Mouse (Mus musculus) gastrocnemius, postnatal 25 days (tissue): ENCODE data around the gene H2al1c. TPM values are rescaled to one million over a fixed set of nuclear protein-coding genes. Genes with fewer than 3 reads are reported as not detected.
"Not testable (repeated sequence)": the region's sequence is repeated elsewhere in the genome, so short reads cannot be mapped to it uniquely, and the experiment has no call there.

Experiments used
- DNase-seq: peaks from one replicate; pipeline ENCODE4 v3.0.0; 2022
- long read RNA-seq, 2 experiments: library from polyadenylated mRNA; stranded (forward); transcript quantifications; one replicate each; pipeline ENCODE4 v2.0.0; 2021
- total RNA-seq, 2 experiments: library from RNA; stranded (reverse); gene quantifications; 1 replicate in 1 of 2; 2 replicates in 1 of 2; pipeline ENCODE4 v1.2.3; 2021

The H2al1c gene
- total RNA-seq: not detected
- long read RNA-seq, experiment 1: 0 reads
- long read RNA-seq, experiment 2: 0 reads

DNA sequence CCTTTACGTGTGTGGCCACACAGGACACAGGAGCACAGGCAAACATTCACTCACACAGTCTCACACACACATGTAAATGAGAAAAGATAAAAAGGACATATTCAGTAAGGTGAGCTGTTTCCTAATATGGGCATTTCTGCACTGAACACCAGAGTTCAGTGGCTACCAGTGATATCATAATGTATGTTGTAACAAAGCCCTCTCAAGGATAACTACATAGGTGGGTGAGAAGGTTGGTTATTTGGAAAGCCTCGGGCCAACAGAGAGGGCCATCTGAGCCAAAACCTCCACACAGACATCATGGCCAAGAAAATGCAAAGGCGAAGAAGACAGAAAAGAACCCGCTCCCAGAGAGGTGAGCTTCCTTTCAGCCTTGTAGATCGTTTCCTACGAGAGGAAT lies at the start of gene H2al1c:
Gene H2al1c (plus strand): TSS at position 301 of the 400 bp plus-strand sequence.
- DNase-seq: not testable (repeated sequence)

GRCm38 (mm10) chrX:11264918-11265317 lies 40.5 kb upstream of the H2al1c start:
- no peak for DNase-seq

DNA sequence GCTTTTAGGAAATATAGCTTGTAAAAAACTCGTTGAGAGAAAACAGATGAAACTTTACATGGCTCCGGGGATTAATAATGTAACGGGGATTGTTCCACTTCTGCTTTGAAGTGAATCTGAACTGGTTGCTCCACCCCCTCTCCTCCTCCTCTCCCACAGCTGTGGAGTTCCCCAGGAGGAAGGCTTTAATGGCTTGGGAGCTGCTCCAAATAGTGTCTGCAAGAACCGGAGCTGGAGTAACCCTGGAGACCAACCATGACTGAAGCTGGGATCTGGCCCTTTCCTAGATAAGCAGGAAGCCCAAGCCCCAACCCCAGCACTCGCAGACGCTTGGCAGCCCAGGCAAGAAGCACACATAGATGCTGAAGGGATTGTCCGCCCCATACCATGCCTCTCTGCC lies 37.7 kb upstream of the H2al1c start:
- peak; percentile 25 for DNase-seq

GRCm38 (mm10) chrX:11269074-11269473 lies 36.4 kb upstream of the H2al1c start:
- DNase-seq: no peak

DNA sequence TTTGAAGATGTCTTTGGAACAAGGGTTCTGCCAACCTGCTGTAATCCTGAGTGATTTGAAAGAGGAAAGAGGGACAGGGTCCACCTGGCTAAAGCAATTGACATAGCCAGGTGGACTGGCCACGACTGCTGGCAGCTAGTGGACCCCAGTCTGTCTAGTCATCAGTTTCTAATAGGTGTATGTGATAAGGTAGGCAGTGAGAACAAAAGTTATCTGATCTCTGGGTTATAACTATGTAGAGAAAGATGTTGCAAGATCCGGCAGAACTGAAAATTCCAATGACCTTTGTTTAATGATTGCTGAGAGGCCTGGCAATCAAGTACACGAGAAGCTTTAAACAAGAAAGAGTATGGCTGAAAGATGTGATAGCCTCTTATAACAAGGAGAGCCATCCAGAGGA lies 32.3 kb upstream of the H2al1c start:
- DNase-seq: no peak

DNA sequence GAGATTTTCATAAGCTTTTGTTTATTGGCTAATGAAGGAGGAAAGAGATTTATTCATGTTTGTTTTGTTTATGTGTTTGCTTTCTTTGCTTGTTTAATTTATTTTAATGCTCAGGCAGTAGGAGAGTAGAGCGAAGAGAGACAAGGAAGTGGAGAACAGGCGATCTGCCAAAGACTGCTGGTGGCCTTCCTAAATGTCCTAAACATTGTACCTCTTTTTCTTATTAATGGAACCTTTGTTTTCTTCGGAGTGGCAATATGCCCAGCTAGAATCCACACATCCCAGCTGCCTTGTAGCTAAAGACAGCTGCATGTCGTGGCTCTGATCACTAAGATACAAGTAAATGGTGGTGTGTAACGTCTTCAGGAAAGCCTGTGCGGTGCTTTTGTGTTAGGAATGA lies 28.4 kb upstream of the H2al1c start:
- DNase-seq: no peak

DNA sequence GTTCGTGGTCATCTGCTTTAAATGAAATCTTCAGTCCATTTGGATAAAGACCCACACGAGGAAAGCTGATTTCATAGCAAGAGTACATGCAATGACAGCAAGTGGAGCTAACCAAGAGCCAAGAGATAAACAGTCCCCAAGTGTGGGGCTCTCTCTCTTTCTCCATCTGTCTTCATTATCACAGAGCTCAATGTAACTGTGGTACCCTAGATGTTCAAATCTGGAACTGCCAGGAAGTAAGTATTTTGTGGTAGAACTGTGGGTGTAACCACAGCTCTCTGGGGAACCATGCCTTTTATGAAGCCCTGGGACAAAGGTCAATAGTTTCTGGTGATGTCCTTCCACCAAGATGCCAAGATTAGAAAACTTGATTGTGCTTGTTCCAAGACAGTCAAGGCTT lies 24.7 kb upstream of the H2al1c start:
- DNase-seq: no peak

- no peak for DNase-seq
Observed at GRCm38 (mm10) chrX:11288306-11288882, 17.1 kb upstream of the H2al1c start.

DNA sequence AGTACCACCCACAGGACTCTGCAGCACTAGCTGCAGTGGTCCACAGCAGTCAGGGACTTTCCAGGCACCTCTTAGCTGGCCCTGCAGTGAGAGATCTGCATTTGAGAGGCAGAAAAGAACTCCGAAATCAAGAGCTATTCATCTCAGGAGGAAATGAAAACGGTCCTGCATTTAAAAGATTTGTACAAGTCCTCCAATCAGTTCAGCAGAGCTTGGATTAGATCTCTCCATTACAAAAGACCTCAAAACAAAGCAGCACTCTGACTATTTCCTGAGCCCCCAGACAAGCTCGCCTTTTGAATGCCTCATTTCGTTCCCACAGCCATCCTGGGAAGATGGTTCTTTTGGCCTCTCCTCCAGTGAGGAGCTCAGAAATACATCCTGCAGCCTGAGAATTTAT lies 16.2 kb upstream of the H2al1c start:
- no peak for DNase-seq

GRCm38 (mm10) chrX:11298957-11299356 lies 6.5 kb upstream of the H2al1c start, which contains the start of gene H2al1a:
Gene H2al1a, plus strand, starts transcription at chrX:11299257.
- DNase-seq: not testable (repeated sequence)

DNA sequence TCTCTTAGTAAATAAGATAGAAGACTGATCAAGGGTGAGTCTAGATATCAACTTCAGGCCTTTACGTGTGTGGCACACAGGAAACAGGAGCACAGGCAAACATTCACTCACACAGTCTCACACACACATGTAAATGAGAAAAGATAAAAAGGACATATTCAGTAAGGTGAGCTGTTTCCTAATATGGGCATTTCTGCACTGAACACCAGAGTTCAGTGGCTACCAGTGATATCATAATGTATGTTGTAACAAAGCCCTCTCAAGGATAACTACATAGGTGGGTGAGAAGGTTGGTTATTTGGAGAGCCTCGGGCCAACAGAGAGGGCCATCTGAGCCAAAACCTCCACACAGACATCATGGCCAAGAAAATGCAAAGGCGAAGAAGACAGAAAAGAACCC lies 3.3 kb upstream of the H2al1c start, which contains the start of gene H2al1b:
Gene H2al1b (plus strand): TSS at position 301 of the 400 bp plus-strand sequence.
- not testable (repeated sequence) for DNase-seq

- not testable (repeated sequence) for DNase-seq
Observed at GRCm38 (mm10) chrX:11308524-11308923, 3.1 kb downstream of the H2al1c start, which contains the start of gene H2al1d. Gene H2al1d, plus strand, starts transcription at chrX:11308824.

DNA sequence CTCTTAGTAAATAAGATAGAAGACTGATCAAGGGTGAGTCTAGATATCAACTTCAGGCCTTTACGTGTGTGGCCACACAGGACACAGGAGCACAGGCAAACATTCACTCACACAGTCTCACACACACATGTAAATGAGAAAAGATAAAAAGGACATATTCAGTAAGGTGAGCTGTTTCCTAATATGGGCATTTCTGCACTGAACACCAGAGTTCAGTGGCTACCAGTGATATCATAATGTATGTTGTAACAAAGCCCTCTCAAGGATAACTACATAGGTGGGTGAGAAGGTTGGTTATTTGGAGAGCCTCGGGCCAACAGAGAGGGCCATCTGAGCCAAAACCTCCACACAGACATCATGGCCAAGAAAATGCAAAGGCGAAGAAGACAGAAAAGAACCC lies 6.2 kb downstream of the H2al1c start, which contains the start of gene H2al1e:
Gene H2al1e (plus strand): TSS at position 301 of the 400 bp plus-strand sequence.
- not testable (repeated sequence) for DNase-seq

DNA sequence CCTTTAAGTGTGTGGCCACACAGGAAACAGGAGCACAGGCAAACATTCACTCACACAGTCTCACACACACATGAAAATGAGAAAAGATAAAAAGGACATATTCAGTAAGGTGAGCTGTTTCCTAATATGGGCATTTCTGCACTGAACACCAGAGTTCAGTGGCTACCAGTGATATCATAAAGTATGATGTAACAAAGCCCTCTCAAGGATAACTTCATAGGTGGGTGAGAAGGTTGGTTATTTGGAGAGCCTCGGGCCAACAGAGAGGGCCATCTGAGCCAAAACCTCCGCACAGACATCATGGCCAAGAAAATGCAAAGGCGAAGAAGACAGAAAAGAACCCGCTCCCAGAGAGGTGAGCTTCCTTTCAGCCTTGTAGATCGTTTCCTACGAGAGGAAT lies 9.4 kb downstream of the H2al1c start, which contains the start of gene H2al1f:
Gene H2al1f (plus strand): TSS at position 301 of the 400 bp plus-strand sequence.
- DNase-seq: not testable (repeated sequence)

- DNase-seq: not testable (repeated sequence)
Observed at GRCm38 (mm10) chrX:11317956-11318355, 12.5 kb downstream of the H2al1c start, which contains the start of gene H2al1g. Gene H2al1g, plus strand, starts transcription at chrX:11318256.

DNA sequence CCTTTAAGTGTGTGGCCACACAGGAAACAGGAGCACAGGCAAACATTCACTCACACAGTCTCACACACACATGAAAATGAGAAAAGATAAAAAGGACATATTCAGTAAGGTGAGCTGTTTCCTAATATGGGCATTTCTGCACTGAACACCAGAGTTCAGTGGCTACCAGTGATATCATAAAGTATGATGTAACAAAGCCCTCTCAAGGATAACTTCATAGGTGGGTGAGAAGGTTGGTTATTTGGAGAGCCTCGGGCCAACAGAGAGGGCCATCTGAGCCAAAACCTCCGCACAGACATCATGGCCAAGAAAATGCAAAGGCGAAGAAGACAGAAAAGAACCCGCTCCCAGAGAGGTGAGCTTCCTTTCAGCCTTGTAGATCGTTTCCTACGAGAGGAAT lies 15.7 kb downstream of the H2al1c start, which contains the start of gene H2al1h:
Gene H2al1h (plus strand): TSS at position 301 of the 400 bp plus-strand sequence.
- not testable (repeated sequence) for DNase-seq

DNA sequence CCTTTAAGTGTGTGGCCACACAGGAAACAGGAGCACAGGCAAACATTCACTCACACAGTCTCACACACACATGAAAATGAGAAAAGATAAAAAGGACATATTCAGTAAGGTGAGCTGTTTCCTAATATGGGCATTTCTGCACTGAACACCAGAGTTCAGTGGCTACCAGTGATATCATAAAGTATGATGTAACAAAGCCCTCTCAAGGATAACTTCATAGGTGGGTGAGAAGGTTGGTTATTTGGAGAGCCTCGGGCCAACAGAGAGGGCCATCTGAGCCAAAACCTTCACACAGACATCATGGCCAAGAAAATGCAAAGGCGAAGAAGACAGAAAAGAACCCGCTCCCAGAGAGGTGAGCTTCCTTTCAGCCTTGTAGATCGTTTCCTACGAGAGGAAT lies 18.9 kb downstream of the H2al1c start, which contains the start of gene H2al1i:
Gene H2al1i (plus strand): TSS at position 301 of the 400 bp plus-strand sequence.
- not testable (repeated sequence) for DNase-seq

GRCm38 (mm10) chrX:11327522-11327921 lies 22.1 kb downstream of the H2al1c start, which contains the start of gene H2al1j:
Gene H2al1j, plus strand, starts transcription at chrX:11327822.
- not testable (repeated sequence) for DNase-seq

- no peak for DNase-seq
Observed at GRCm38 (mm10) chrX:11345762-11346161, 40.3 kb downstream of the H2al1c start.

DNA sequence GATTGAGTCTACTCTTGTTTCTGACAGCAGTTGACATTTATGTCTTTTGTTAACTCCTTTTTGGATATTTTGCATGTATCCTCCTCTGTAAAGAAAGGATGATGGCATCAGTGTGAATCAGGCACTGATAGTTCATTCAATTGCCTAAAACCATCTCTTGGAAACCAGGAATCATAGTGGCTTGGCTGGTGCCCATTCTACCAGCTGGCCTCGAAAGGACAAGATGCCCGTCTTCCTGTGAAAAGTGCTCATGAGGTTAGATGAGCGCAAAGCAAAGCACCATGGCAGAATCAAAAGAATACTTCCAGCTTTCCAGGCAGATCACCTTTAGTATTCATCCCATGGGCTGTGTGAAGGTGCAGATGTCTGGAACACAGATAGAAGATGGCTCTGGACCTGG lies 41.3 kb downstream of the H2al1c start:
- DNase-seq: no peak
